Mouse (Mus musculus): ENCODE data around the gene Gfer. TPM values are rescaled to one million over a fixed set of nuclear protein-coding genes. Genes with fewer than 3 reads are reported as not detected.

Gene Gfer
- polyA plus RNA-seq, 1 experiment from 2014 or later: 47.5 TPM

GRCm38 (mm10) chr17:24644875-24645721 lies 50.9 kb downstream of the Gfer start:
- Histone ChIP-seq H3K27ac (ENCODE audit: low read depth, low read length) (no peak overlapping the region), H3K4me2 (replicated peaks; ENCODE audit: low read depth, low read length) (no peak overlapping the region), H3K27me3 (ENCODE audit: control insufficient read depth, insufficient read depth, low read length) (peaks cover 7% of the 10 kb centered on the region), H3K36me3 (ENCODE audit: control insufficient read depth, insufficient read depth, low read length) (no peaks in the 10 kb centered on the region), H3K4me1 (replicated peaks; ENCODE audit: control insufficient read depth, insufficient read depth, low read length) (0 out of 2 replicates have a peak, but pooled peaks cover 5% of the 10 kb centered on the region), H3K4me3 (ENCODE audit: low read depth, low read length) (no peak overlapping the region), H3K9ac (ENCODE audit: low read depth, low read length) (no peak overlapping the region), H3K9me3 (ENCODE audit: control insufficient read depth, low read length) (no peaks in the 10 kb centered on the region)
- 83% methylated on average over 9 of the region's 9 CpGs for WGBS
- DNase-seq (ENCODE audit: low spot score) (no peak), ATAC-seq (ENCODE audit: low FRiP score) (no peak)

GRCm38 (mm10) chr17:24644030-24644715 lies 51.8 kb downstream of the Gfer start:
- DNase-seq (ENCODE audit: low spot score) (no peak), ATAC-seq (ENCODE audit: low FRiP score) (no peak)
- no peak overlapping the region for H3K9ac ChIP-seq (ENCODE audit: low read depth, low read length)
- H3K36me3 ChIP-seq (ENCODE audit: control insufficient read depth, insufficient read depth, low read length): no peaks in the 10 kb centered on the region
- WGBS: 49% methylated on average over 7 of the region's 7 CpGs
- H3K4me3 ChIP-seq (ENCODE audit: low read depth, low read length): no peak overlapping the region
- no peaks in the 10 kb centered on the region for H3K4me1 ChIP-seq (replicated peaks; ENCODE audit: control insufficient read depth, insufficient read depth, low read length)
- no peaks in the 10 kb centered on the region for H3K9me3 ChIP-seq (ENCODE audit: control insufficient read depth, low read length)
- 0 out of 2 replicates have a peak, but pooled peaks cover 3% of the 10 kb centered on the region for H3K27me3 ChIP-seq (ENCODE audit: control insufficient read depth, insufficient read depth, low read length)
- H3K27ac ChIP-seq (ENCODE audit: low read depth, low read length): no peak overlapping the region
- H3K4me2 ChIP-seq (replicated peaks; ENCODE audit: low read depth, low read length): no peak overlapping the region

Other genes with a start within 250 kb of the Gfer start
- gene E4f1, start 225.8 kb downstream of the Gfer start, polyA plus RNA-seq (2014; fragmentation: Nextera tagmentation; extraction: Ambion mirVana): 17.5 and 19.9 TPM in 2 replicates
- 60.1 and 64.6 TPM in 2 replicates for gene Pgp, start 225.8 kb downstream of the Gfer start, polyA plus RNA-seq (2014; fragmentation: Nextera tagmentation; extraction: Ambion mirVana)
- gene Bricd5, start 222.3 kb downstream of the Gfer start, polyA plus RNA-seq (2014; fragmentation: Nextera tagmentation; extraction: Ambion mirVana): 0.86 and 1.8 TPM in 2 replicates
- 27.8 and 37.7 TPM in 2 replicates for gene Mlst8, start 217.1 kb downstream of the Gfer start, polyA plus RNA-seq (2014; fragmentation: Nextera tagmentation; extraction: Ambion mirVana)
- gene Caskin1, start 207.6 kb downstream of the Gfer start, polyA plus RNA-seq (2014; fragmentation: Nextera tagmentation; extraction: Ambion mirVana): 6.4 and 9.2 TPM in 2 replicates
- gene Traf7, start 168.2 kb downstream of the Gfer start, polyA plus RNA-seq (2014; fragmentation: Nextera tagmentation; extraction: Ambion mirVana): 65.8 and 71.1 TPM in 2 replicates
- 1.8 and 2.8 TPM in 2 replicates for gene Rab26, start 161.9 kb downstream of the Gfer start, polyA plus RNA-seq (2014; fragmentation: Nextera tagmentation; extraction: Ambion mirVana)
- gene Pkd1, start 146.3 kb downstream of the Gfer start, polyA plus RNA-seq (2014; fragmentation: Nextera tagmentation; extraction: Ambion mirVana): 16.0 and 22.2 TPM in 2 replicates
- 46.5 and 53.6 TPM in 2 replicates for gene Tsc2, start 63.5 kb downstream of the Gfer start, polyA plus RNA-seq (2014; fragmentation: Nextera tagmentation; extraction: Ambion mirVana)
- 12.0 and 16.2 TPM in 2 replicates for gene Nthl1, start 63.5 kb downstream of the Gfer start, polyA plus RNA-seq (2014; fragmentation: Nextera tagmentation; extraction: Ambion mirVana)
- gene Slc9a3r2, start 45.8 kb downstream of the Gfer start, polyA plus RNA-seq (2014; fragmentation: Nextera tagmentation; extraction: Ambion mirVana): 36.0 and 36.3 TPM in 2 replicates
- gene Npw, start 37.7 kb downstream of the Gfer start, polyA plus RNA-seq (2014; fragmentation: Nextera tagmentation; extraction: Ambion mirVana): not detected in 2 replicates
- 24.7 and 24.8 TPM in 2 replicates for gene Zfp598, start 26.5 kb downstream of the Gfer start, polyA plus RNA-seq (2014; fragmentation: Nextera tagmentation; extraction: Ambion mirVana)
- gene Syngr3, start 6.2 kb downstream of the Gfer start, polyA plus RNA-seq (2014; fragmentation: Nextera tagmentation; extraction: Ambion mirVana): 11.9 and 12.1 TPM in 2 replicates
- gene Noxo1, start 78 bp upstream of the Gfer start, polyA plus RNA-seq (2014; fragmentation: Nextera tagmentation; extraction: Ambion mirVana): 1.5 and 1.7 TPM in 2 replicates
- 83.7 and 101 TPM in 2 replicates for gene Tbl3, start 11.5 kb upstream of the Gfer start, polyA plus RNA-seq (2014; fragmentation: Nextera tagmentation; extraction: Ambion mirVana)
- not detected in 2 replicates for gene Rnf151, start 21.9 kb upstream of the Gfer start, polyA plus RNA-seq (2014; fragmentation: Nextera tagmentation; extraction: Ambion mirVana)
- 1,264 and 1,299 TPM in 2 replicates for gene Rps2, start 22.0 kb upstream of the Gfer start, polyA plus RNA-seq (2014; fragmentation: Nextera tagmentation; extraction: Ambion mirVana)
- 198 and 223 TPM in 2 replicates for gene Ndufb10, start 28.3 kb upstream of the Gfer start, polyA plus RNA-seq (2014; fragmentation: Nextera tagmentation; extraction: Ambion mirVana)
- gene Rpl3l, start 31.7 kb upstream of the Gfer start, polyA plus RNA-seq (2014; fragmentation: Nextera tagmentation; extraction: Ambion mirVana): 0.11 TPM in 1 of 2 replicates, not detected in the other
- 21.1 and 22.8 TPM in 2 replicates for gene Msrb1, start 40.5 kb upstream of the Gfer start, polyA plus RNA-seq (2014; fragmentation: Nextera tagmentation; extraction: Ambion mirVana)
- gene Hs3st6, start 56.8 kb upstream of the Gfer start, polyA plus RNA-seq (2014; fragmentation: Nextera tagmentation; extraction: Ambion mirVana): 1.5 and 2.3 TPM in 2 replicates
- not detected in 2 replicates for gene Meiob, start 108.1 kb upstream of the Gfer start, polyA plus RNA-seq (2014; fragmentation: Nextera tagmentation; extraction: Ambion mirVana)
- gene Hagh, start 144.0 kb upstream of the Gfer start, polyA plus RNA-seq (2014; fragmentation: Nextera tagmentation; extraction: Ambion mirVana): 31.5 and 32.0 TPM in 2 replicates
- gene Fahd1, start 154.2 kb upstream of the Gfer start, polyA plus RNA-seq (2014; fragmentation: Nextera tagmentation; extraction: Ambion mirVana): 18.4 and 23.5 TPM in 2 replicates
- gene Igfals, start 169.8 kb upstream of the Gfer start, polyA plus RNA-seq (2014; fragmentation: Nextera tagmentation; extraction: Ambion mirVana): 0.12 and 0.40 TPM in 2 replicates
- gene Nubp2, start 190.2 kb upstream of the Gfer start, polyA plus RNA-seq (2014; fragmentation: Nextera tagmentation; extraction: Ambion mirVana): 77.6 and 84.2 TPM in 2 replicates
- 43.4 and 46.5 TPM in 2 replicates for gene Spsb3, start 190.5 kb upstream of the Gfer start, polyA plus RNA-seq (2014; fragmentation: Nextera tagmentation; extraction: Ambion mirVana)
- 22.7 and 24.2 TPM in 2 replicates for gene Eme2, start 198.9 kb upstream of the Gfer start, polyA plus RNA-seq (2014; fragmentation: Nextera tagmentation; extraction: Ambion mirVana)
- 70.5 and 73.3 TPM in 2 replicates for gene Mrps34, start 199.0 kb upstream of the Gfer start, polyA plus RNA-seq (2014; fragmentation: Nextera tagmentation; extraction: Ambion mirVana)
- gene Nme3, start 200.3 kb upstream of the Gfer start, polyA plus RNA-seq (2014; fragmentation: Nextera tagmentation; extraction: Ambion mirVana): 45.9 and 49.7 TPM in 2 replicates
- gene Mapk8ip3, start 240.8 kb upstream of the Gfer start, polyA plus RNA-seq (2014; fragmentation: Nextera tagmentation; extraction: Ambion mirVana): 39.1 and 50.9 TPM in 2 replicates